Mouse (Mus musculus) adrenal gland (tissue): ENCODE results near the gene Rnf5.

Experiments
- intact Hi-C: fragments of 180-260 bp; cut with DNase I; formaldehyde crosslinking; loops from one replicate; pipeline ENCODE4 v1.15.1; 2025

The Rnf5 gene

GRCm38 (mm10) chr17:34557411-34557810 is 46.1 kb downstream of the Rnf5 start:
- intact Hi-C loops, result loop anchor here (5.0 kb wide), 1 partner anchor 60 kb away; the partner anchor contains the start of gene Egfl8

DNA sequence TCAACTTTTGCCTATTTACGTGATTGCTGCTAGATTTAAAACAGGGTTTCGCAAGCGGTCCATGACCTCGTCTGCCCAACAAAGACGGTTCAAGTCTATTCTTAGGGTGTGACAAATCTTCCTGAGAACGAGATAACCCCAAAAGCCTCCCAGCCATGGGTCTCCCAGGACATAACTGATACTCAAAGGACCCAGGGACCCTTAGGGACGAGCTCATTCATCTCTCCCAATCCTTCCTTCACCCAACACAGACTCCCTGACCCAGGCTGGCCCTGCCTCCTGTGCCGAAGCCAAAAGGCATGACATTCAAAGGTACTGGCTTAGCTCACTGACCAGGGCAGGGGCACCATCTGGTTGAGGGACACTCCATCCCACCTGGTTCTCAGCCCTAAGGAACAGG is 47.1 kb downstream of the Rnf5 start:
- intact Hi-C loops, result loop anchor here (5.0 kb wide), 1 partner anchor 61 kb away; the partner anchor contains the start of gene Egfl8

- intact Hi-C loops, result loop anchor here (2.0 to 5.0 kb wide), 2 partner anchors 62 to 115 kb away; partner anchors contain the start of gene Egfl8
Measured at GRCm38 (mm10) chr17:34555483-34555882, 48.0 kb downstream of the Rnf5 start.
